Mouse (Mus musculus) liver, embryonic 14.5 days (tissue): ENCODE results near the gene Rapgef4.

Experiments
- CTCF ChIP-seq: IDR thresholded peaks from 2 replicates; pipeline ENCODE4 v1.5.1; 2016; ENCODE audit warnings: antibody characterized with exemption, low read depth, control low read depth
- EP300 ChIP-seq: IDR thresholded peaks from 2 replicates; pipeline ENCODE4 v1.6.1; 2016; ENCODE audit warnings: antibody characterized with exemption, low read depth

DNA sequence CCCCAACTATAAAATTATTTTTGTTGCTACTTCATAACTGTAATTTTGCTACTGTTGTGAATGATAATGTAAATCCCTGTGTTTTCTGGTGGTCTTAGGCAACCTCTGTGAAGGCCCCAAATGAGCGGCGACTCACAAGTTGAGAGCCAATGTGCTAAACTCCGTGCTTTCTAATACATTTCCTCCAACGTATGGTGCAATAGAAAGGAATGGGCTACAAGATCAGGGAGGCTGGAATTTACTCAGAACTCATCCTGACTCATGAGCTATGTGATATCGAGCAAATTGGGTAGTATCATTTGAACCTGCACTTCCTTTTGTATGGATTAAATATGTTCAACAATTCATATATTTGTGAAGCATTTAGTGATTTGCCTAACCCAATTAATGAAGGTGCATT is 299.5 kb downstream of the Rapgef4 start:
- TF ChIP-seq CTCF (no peak), EP300 (no peak)
